Mouse (Mus musculus) cerebellum, postnatal 36 days (tissue): ENCODE results near the gene Mpv17l2.
A peak's percentile ranks its signal among the peaks of the same experiment; 100 is the strongest.

Experiments
- DNase-seq, 2 experiments: peaks; one replicate each; pipeline ENCODE4 v3.0.0; 2021 to 2022; ENCODE audit warnings: mixed read lengths in 2 of 2

Gene Mpv17l2

GRCm38 (mm10) chr8:70766571-70767440 lies 6.1 kb upstream of the Mpv17l2 start:
- peak in 1 of 2 experiments; percentile 62 for DNase-seq

GRCm38 (mm10) chr8:70765838-70766570 lies 5.3 kb upstream of the Mpv17l2 start:
- no peak for DNase-seq

DNA sequence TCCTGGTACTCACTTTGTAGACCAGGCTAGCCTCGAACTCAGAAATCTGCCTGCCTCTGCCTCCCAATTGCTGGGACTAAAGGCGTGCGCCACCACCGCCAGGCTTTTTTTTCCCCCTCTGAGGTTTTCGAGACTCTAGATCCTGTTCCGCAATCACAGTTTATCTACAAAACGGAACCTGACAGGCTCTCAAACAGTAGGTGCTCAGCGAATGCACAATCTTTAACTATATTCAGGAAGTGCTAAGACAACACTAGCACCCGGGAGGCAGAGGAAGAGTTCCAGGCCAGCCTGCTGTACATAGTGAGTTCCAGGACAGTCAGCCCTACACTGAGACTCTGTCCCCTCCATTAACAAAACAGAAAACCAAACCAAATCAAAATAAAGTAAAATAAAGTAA lies 4.6 kb upstream of the Mpv17l2 start:
- no peak for DNase-seq

DNA sequence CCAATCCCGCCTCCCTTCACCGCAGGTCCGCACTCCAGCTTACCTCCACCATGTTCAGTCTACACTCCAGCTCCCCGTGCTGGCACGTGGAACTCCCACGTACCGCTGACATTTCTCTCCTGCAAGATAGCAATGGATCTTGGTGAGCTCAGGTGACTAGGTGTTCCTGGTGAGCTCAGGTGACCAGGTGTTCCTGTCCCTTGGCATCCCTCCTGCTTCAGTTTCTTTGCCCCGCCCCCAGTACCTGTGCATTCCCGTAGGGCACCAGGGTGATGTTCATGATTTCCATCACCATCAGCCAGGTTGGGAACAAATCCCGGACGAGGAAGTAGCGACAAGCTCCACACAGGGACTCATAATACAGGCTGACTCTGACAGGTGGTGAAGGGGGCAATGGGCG lies 3.9 kb upstream of the Mpv17l2 start:
- DNase-seq = no peak

GRCm38 (mm10) chr8:70764026-70764425 lies 3.3 kb upstream of the Mpv17l2 start:
- DNase-seq = no peak

- peak; percentile 73 to 74 for DNase-seq
Measured at GRCm38 (mm10) chr8:70763354-70763753, 2.6 kb upstream of the Mpv17l2 start.

DNA sequence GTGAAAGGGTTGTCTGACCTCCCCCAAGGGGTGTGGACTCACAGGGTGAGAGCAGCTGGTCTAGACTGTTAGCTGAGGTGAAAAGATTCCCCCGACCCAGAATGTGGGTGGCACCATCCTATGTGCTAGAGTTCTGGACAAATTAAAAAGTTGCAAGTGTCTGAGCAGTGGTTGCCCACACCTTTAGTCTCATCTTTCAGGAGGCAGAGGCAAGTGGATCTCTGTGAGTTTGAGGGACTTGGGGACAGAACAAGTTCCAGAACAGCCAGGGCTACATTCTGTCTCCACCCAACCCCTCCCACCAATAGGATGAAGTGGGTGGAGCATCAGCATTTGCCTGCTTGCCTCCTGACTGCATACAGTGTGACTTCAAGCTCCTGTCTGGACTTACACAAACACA lies 1.4 kb upstream of the Mpv17l2 start:
- DNase-seq = no peak

DNA sequence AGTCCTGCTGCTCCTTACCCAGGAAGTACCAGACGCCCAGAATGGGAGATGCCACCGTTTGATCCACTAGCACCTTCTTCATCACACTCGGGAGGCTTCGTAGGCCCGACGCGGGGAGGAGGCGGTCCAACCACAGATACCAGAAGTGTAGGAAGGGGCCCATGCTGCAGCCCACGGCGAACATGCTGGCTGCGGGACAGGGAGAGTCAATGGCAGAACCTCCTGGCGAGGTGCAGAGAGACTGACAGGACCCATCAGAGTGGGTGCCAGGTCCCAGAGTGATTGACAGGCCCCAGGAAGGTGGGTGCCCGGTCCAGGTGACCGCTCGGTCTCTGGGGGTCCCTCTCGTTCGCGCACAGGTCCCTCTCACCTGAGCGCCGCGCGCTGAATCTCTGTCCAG lies 396 bp downstream of the Mpv17l2 start:
- DNase-seq = no peak

DNA sequence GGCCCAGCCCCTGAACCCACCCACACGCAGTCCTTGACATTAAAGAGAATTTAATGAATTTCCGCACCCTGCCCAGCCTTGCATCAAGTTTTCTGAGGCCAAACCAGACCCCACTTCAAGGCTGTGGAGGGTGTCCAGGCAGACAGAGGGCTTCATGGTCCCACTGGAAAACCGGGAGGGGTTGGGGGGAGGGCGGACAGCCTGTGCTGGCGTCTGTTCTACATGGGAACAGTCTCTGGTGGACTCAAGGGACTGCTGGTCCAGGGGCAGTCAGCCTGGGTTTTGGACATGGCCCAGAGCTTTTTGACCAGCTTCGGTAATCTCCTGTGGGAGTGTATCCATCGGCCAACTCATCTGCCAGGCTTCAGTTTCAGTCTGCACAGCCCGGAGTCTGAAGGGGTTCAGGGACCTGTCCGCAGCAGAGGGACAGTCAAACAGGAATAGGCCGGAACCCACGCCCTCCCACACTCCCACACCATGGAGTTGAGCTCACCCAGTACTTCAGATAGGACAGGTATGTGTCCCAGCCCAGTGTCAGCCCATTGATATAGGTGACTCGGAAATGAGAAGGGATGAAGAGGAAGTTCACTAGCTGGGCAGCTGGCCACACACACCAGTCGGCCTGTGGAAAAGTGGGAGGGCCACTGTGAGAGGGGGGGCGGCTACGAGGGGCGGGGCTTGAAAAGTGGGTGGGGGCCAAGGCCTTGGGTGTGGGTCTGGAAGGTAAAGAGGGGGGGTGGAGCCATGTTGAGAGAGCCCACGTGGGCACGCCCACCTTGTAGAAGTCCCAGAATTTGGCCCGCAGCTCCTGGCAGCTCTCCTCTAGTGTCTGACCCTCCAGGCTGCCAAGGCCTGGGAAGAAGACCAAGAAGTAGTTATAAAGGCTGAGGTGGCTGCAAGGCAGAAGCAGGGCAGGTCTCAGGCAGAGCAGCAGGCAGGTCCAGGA lies 1.9 kb downstream of the Mpv17l2 start:
- DNase-seq = peak; percentile 26 to 28

DNA sequence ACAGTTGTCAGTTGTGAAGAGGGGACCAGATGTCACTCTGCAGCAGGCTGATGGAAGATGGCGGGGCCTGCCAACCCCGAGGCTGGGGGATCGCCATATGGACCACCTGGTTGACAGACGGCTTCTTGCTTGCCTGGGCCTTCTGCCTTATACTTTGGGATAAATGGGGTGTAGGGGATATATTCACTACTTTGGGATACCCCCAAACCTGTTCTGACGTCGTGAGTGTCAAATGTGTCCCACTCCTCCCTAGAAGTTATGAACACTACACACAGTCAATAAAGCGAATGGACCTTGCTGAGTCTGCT lies 2.5 kb downstream of the Mpv17l2 start:
- DNase-seq = peak; percentile 12 to 13

GRCm38 (mm10) chr8:70757523-70758307 lies 3.0 kb downstream of the Mpv17l2 start:
- peak in 1 of 2 experiments; percentile 37 for DNase-seq

GRCm38 (mm10) chr8:70756476-70757040 lies 4.2 kb downstream of the Mpv17l2 start:
- DNase-seq = peak in 1 of 2 experiments; percentile 3

GRCm38 (mm10) chr8:70755661-70756475 lies 4.9 kb downstream of the Mpv17l2 start:
- DNase-seq = peak in 1 of 2 experiments; percentile 20

DNA sequence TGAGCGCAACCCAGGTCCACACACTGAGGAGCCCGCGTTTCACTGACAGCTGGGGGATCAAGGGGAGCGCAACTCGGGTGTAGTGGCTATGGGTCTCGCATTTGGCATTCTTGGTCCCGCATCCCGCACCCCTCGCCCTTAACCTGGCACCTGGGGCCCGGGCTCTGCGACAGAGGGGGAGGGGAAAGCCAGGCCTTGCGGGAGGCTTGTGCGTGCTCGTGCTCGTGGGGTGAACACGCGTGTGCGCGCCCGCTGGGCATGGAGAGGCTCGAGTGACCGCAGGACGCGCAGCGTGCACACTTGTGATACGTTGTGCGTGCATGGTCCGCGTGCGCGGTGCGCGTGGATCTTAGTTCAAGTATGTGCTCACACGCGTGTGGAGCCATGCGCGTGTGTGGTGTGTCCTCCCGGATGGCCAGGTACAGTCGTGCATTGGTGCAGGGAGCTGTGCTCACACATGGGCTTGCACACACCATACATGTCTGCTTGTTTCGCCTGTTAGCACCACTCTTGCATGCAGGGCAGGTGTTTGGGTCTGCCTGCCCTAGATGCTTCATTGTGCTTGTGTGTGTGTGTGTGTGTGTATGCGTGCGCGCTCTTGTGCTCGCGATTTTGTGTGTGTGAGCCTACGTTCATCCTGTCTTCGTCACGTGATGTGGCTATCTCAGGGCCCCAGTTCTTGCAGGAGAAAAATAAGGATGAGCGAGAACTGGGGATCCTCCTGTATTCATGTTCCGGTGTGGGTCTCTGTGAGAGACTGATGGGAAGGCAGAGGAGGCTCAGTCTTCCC lies 5.7 kb downstream of the Mpv17l2 start:
- DNase-seq = peak; percentile 82 to 87

DNA sequence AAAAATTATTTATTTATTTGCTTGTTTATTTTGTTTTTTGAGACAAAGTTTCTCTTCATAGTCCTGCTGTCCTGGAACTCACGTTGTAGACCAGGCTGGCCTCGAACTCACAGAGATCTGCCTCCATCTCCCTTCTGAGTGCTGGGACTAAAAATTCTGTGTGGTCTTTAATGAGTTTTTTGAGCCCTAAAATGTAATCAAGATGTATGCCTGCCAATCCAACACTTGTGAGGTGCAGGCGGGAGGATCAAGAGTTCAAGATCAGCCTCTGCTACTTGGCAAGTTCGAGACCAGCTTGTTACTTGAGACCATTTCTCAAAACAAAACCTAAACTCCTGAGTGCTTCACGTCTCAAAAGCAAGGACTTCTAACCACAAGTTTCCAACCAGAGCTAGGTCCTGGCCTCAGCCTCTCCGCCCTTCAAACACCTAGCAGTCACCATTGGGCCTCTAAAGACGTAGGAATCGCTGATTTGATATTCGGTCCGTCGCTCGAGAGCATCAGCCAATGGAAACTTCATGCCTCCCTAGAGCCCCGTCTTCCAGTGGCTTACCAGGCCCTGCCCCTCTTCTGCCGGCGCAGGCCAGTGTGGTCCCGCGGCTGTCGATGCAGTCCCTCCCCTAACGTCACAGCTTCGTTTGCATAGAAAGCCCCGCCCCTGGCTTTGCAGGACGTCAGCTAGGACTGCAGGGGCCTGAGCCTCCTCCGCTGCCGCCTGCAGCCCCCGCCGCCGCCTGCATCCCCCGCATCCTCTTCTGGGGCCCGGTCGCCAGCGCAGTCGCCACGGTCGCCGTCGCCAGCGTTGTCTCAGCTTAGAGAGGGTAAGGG lies 6.5 kb downstream of the Mpv17l2 start, which contains the start of gene Rab3a:
TSS of gene Rab3a (plus strand) at position 637 of the 828 bp plus-strand sequence.
- DNase-seq = peak; percentile 94 to 95

DNA sequence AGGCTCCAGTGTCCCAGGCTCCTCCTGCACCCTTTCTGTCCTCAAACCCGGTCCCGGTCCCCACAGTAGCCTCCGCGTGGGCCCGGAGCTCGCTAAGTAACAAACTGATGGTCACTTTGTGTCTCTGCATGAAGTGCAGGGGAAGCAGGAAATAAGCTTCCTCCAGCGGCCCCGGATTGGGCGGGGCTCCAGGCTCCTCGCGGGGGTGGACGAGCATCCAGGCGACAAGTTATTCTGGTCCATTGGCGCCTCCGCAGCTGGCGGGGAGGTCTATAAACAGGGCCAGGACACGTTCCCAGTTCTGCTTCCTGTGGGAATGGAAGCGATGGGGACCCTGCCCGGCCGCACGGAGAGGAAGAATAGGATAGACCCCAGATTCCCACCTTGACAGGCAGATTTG lies 7.6 kb downstream of the Mpv17l2 start:
- peak in 1 of 2 experiments; percentile 56 for DNase-seq

- DNase-seq = peak; percentile 79 to 80
Measured at GRCm38 (mm10) chr8:70752000-70752764, 8.6 kb downstream of the Mpv17l2 start.

GRCm38 (mm10) chr8:70750128-70750680 lies 10.5 kb downstream of the Mpv17l2 start:
- no peak for DNase-seq
